Mouse (Mus musculus): ENCODE results near the gene Itga11. TPM values are rescaled to one million over a fixed set of nuclear protein-coding genes. Genes with fewer than 3 reads are reported as not detected.
"Not testable (repeated sequence)": the region's sequence is repeated elsewhere in the genome, so short reads cannot be mapped to it uniquely, and the experiment has no call there.

Gene Itga11
- polyA plus RNA-seq, 1 experiment from 2014 or later: 0.50 TPM

DNA sequence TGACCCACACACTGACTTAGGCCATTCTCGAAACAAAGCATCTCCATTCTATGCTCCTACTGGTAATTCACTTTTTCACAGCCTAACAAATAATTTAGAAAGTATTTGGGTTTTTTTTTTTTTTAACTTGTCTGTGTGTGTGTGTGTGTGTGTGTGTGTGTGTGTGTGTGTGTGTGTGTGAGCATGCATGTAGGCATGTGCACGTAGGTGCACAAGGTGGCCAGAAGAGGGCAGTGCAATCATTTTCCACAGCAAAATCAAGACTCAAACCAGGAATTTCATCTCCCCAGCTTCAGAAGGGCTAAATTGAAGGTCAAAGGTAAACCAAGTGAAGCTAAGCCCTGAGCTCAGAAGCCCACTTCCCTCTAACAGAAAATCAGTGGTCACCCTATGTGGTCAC lies 106.6 kb downstream of the Itga11 start:
- Histone ChIP-seq H3K4me3 (ENCODE audit: low read length) (no peak overlapping the region), H3K27ac (ENCODE audit: low read length) (no peak overlapping the region), H3K4me1 (ENCODE audit: control insufficient read depth, insufficient read depth, low read length) (peaks cover 9% of the 10 kb centered on the region), H3K9me3 (replicated peaks; ENCODE audit: control insufficient read depth, low read length) (no peaks in the 10 kb centered on the region; the same call in 1 of the 2 replicates), H3K9ac (ENCODE audit: low read length) (no peak overlapping the region), H3K36me3 (ENCODE audit: control insufficient read depth, insufficient read depth) (no peaks in the 10 kb centered on the region), H3K27me3 (ENCODE audit: control insufficient read depth, insufficient read depth, low read length) (no peaks in the 10 kb centered on the region), H3K4me2 (ENCODE audit: low read depth, low read length) (no peak overlapping the region)
- ATAC-seq (replicated peaks; ENCODE audit: extremely low read depth, insufficient read depth, low FRiP score): no peak
- 90% methylated on average over 2 of the region's 2 CpGs for WGBS

DNA sequence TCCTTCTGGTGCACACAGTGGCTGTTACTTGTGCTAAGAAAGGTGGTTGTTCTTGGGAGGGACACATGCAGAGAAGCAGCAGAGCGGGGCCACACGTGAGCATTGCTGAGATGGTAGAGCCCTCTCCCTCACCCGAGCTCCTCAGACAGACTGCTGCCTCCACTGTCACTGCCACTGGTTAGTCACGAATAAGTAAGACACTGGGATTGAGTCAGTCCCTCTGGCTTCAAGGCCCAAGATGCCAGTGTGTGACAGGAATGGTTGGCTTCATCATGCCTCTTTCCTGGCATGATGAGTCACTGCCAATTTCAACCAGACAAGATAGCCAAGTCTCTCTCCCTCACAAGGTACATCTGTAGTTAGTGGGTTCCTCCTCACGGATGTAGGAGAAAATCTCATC lies 109.1 kb downstream of the Itga11 start:
- Histone ChIP-seq H3K4me1 (ENCODE audit: control insufficient read depth, insufficient read depth, low read length) (peaks cover 9% of the 10 kb centered on the region), H3K36me3 (ENCODE audit: control insufficient read depth, insufficient read depth) (no peaks in the 10 kb centered on the region), H3K27me3 (ENCODE audit: control insufficient read depth, insufficient read depth, low read length) (no peaks in the 10 kb centered on the region), H3K9ac (ENCODE audit: low read length) (no peak overlapping the region), H3K27ac (ENCODE audit: low read length) (no peak overlapping the region), H3K4me2 (ENCODE audit: low read depth, low read length) (no peak overlapping the region), H3K9me3 (replicated peaks; ENCODE audit: control insufficient read depth, low read length) (no peaks in the 10 kb centered on the region; the same call in 1 of the 2 replicates), H3K4me3 (ENCODE audit: low read length) (no peak overlapping the region)
- no peak for ATAC-seq (replicated peaks; ENCODE audit: extremely low read depth, insufficient read depth, low FRiP score)
- 77% methylated on average over 5 of the region's 5 CpGs for WGBS

DNA sequence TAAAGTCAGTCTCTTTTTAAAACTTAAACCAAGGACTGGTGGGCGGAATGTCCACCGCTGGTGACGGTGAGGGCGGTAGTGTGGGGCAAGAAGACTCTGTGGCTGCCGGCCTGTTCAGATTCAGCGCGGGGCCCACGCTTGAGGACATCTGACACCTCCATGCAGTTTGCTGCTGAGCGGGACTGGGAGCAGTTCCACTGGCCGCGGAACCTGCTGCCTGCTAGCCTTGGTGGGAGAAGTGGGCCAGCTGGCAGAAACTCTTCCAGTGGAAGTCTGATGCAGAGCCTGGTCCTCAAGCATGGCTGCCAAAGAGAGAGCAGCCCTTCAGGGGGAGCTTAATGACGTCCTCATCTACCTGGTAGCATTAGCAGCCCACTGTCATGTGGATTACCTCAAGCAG lies 112.2 kb downstream of the Itga11 start:
- 90% methylated on average over 12 of the region's 12 CpGs for WGBS

GRCm38 (mm10) chr9:62799218-62799617 lies 121.6 kb downstream of the Itga11 start:
- H3K36me3 ChIP-seq (ENCODE audit: control insufficient read depth, insufficient read depth); ATAC-seq (replicated peaks; ENCODE audit: extremely low read depth, insufficient read depth, low FRiP score); H3K4me3 ChIP-seq (ENCODE audit: low read length); H3K27ac ChIP-seq (ENCODE audit: low read length); H3K4me1 ChIP-seq (ENCODE audit: control insufficient read depth, insufficient read depth, low read length); H3K9me3 ChIP-seq (replicated peaks; ENCODE audit: control insufficient read depth, low read length); H3K9ac ChIP-seq (ENCODE audit: low read length); H3K27me3 ChIP-seq (ENCODE audit: control insufficient read depth, insufficient read depth, low read length); H3K4me2 ChIP-seq (ENCODE audit: low read depth, low read length): not testable (repeated sequence)
- 83% methylated on average over 2 of the region's 2 CpGs for WGBS

More for the DNA sequence above, 112.2 kb downstream of the Itga11 start:
- Histone ChIP-seq H3K4me3 (ENCODE audit: low read length) (no peak overlapping the region), H3K9me3 (replicated peaks; ENCODE audit: control insufficient read depth, low read length) (no peaks in the 10 kb centered on the region), H3K27ac (ENCODE audit: low read length) (no peak overlapping the region), H3K9ac (ENCODE audit: low read length) (no peak overlapping the region), H3K4me2 (ENCODE audit: low read depth, low read length) (no peak overlapping the region), H3K27me3 (ENCODE audit: control insufficient read depth, insufficient read depth, low read length) (no peaks in the 10 kb centered on the region), H3K36me3 (ENCODE audit: control insufficient read depth, insufficient read depth) (no peaks in the 10 kb centered on the region), H3K4me1 (ENCODE audit: control insufficient read depth, insufficient read depth, low read length) (no peaks in the 10 kb centered on the region)
- ATAC-seq (replicated peaks; ENCODE audit: extremely low read depth, insufficient read depth, low FRiP score): no peak

DNA sequence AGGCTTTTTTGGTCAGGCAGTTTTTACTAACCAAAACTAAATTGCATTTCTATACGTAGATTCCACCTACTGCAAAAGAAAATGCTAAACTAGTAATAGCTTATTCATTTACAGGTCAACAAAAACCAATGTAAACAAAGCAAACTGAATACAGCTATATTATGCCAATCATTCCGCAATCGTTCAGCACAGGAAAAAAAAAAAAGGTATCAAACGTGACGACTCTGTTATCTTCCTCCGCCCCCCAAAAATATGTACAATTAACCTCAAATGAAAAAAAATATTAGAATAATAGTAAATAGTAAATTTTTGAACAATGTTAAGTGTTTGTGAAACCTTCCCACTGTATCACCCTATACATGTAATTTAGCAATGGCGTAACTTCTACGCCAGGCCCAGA lies 132.5 kb downstream of the Itga11 start:
- ATAC-seq (replicated peaks; ENCODE audit: extremely low read depth, insufficient read depth, low FRiP score): no peak
- peak overlapping the region; percentile 94 for H3K4me2 ChIP-seq (ENCODE audit: low read depth, low read length)
- H3K9me3 ChIP-seq (replicated peaks; ENCODE audit: control insufficient read depth, low read length): no peaks in the 10 kb centered on the region
- peak overlapping the region; percentile 93 for H3K9ac ChIP-seq (ENCODE audit: low read length)
- 17% methylated on average over 8 of the region's 8 CpGs for WGBS
- H3K27me3 ChIP-seq (ENCODE audit: control insufficient read depth, insufficient read depth, low read length): no peaks in the 10 kb centered on the region
- H3K4me1 ChIP-seq (ENCODE audit: control insufficient read depth, insufficient read depth, low read length): peaks cover 19% of the 10 kb centered on the region
- no peaks in the 10 kb centered on the region; the same call in 1 of the 2 replicates for H3K36me3 ChIP-seq (ENCODE audit: control insufficient read depth, insufficient read depth)
- peak overlapping the region; percentile 86 for H3K4me3 ChIP-seq (ENCODE audit: low read length)
- no peak overlapping the region for H3K27ac ChIP-seq (ENCODE audit: low read length)

GRCm38 (mm10) chr9:62810543-62811515 lies 133.2 kb downstream of the Itga11 start:
- Histone ChIP-seq H3K4me1 (ENCODE audit: control insufficient read depth, insufficient read depth, low read length) (peaks cover 19% of the 10 kb centered on the region), H3K27me3 (ENCODE audit: control insufficient read depth, insufficient read depth, low read length) (no peaks in the 10 kb centered on the region), H3K4me2 (ENCODE audit: low read depth, low read length) (peak overlapping the region; percentile 94), H3K4me3 (ENCODE audit: low read length) (peak overlapping the region; percentile 86), H3K27ac (ENCODE audit: low read length) (peak overlapping the region; percentile 95), H3K9me3 (replicated peaks; ENCODE audit: control insufficient read depth, low read length) (no peaks in the 10 kb centered on the region), H3K36me3 (ENCODE audit: control insufficient read depth, insufficient read depth) (no peaks in the 10 kb centered on the region; the same call in 1 of the 2 replicates), H3K9ac (ENCODE audit: low read length) (peak overlapping the region; percentile 93)
- ATAC-seq (replicated peaks; ENCODE audit: extremely low read depth, insufficient read depth, low FRiP score): peak; percentile 52
- WGBS: under 1% methylated on average over 58 of the region's 58 CpGs

DNA sequence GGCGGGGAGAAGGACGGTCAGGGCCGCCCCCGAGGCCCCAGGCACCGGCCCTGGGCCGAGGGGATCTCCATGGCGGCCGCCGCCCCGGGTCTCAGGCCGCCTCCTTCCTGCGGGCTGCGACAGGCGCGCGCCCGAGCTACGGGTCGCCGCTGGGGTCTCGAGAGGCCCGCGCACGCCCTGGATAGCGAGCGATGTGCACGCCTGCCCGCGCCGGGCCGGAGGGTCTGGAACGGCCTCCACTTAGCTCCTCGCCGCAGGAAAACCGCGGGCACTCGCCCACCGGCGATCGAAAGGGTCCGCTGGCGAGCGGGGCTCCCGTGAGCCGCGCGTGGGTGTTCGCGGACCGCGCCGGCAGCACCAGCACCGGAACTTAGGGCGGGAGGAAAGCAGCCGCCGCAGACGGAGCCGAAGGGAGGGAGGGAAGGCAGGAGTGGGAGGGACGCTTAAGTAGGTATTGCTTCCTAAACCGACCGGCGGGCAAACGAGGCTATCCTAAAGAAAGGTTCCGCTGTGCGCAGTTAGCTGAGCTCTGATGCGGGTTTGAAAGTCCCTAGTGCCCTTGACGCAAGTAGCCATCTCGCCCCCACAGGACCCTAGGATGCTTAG lies 134.0 kb downstream of the Itga11 start, which contains the start of gene Fem1b:
Gene Fem1b, minus strand, starts transcription at position 419 of the 606 bp plus-strand sequence.
- peak within 1 kb of the TSS; percentile 94 for H3K4me2 ChIP-seq (ENCODE audit: low read depth, low read length)
- WGBS: under 1% methylated on average over 58 of the region's 68 CpGs
- no peaks in the 10 kb centered on the region; the same call in 1 of the 2 replicates for H3K36me3 ChIP-seq (ENCODE audit: control insufficient read depth, insufficient read depth)
- no peaks in the 10 kb centered on the region for H3K9me3 ChIP-seq (replicated peaks; ENCODE audit: control insufficient read depth, low read length)
- H3K9ac ChIP-seq (ENCODE audit: low read length): peak within 1 kb of the TSS; percentile 93
- peaks cover 22% of the 10 kb centered on the region for H3K4me1 ChIP-seq (ENCODE audit: control insufficient read depth, insufficient read depth, low read length)
- H3K27me3 ChIP-seq (ENCODE audit: control insufficient read depth, insufficient read depth, low read length): no peaks in the 10 kb centered on the region
- peak within 1 kb of the TSS; percentile 86 for H3K4me3 ChIP-seq (ENCODE audit: low read length)
- H3K27ac ChIP-seq (ENCODE audit: low read length): peak within 1 kb of the TSS; percentile 95
- peak; percentile 90 for ATAC-seq (replicated peaks; ENCODE audit: extremely low read depth, insufficient read depth, low FRiP score)

DNA sequence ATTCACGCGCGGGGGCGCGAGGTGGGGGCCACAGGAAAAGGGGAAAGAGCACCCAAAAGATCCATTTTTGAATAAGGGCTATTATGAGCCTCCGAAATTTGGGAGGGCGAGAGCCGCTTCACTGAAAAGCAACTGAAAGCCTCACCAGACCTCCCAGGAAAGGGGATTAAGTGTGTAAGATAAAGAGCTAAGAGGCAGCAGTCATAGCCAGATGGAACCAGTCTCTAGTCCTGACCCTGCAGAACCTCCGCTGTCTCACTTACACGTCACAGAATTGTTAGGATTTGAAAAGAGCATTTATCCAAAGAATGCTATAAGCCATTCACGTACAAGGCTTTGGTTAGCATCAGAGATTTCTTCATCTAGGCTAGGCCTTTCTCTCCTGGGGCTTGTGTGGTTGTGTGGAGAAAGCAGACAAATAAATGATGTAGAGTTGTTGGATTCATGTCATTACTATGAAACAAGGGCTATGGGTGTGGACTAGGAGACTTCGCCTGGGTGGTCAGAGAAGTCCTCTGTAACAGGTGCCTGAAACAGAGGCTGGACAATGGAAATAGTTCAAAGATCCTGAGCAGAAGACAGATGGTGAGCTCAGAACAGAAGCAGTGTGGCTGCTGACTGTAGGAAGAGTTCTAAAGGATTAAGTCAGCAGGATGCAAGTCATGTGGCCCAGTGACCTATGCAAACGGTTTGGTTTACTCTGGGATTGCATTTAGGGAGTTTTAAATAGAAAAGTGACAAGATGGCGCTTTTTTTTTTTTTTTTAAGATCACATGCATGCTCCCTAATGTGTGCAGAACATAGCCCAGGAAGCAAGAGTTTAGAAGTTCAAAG lies 134.8 kb downstream of the Itga11 start:
- H3K9me3 ChIP-seq (replicated peaks; ENCODE audit: control insufficient read depth, low read length): no peaks in the 10 kb centered on the region
- H3K27ac ChIP-seq (ENCODE audit: low read length): peak overlapping the region; percentile 95
- ATAC-seq (replicated peaks; ENCODE audit: extremely low read depth, insufficient read depth, low FRiP score): peak; percentile 14; the same call in 1 of the 2 replicates
- H3K4me1 ChIP-seq (ENCODE audit: control insufficient read depth, insufficient read depth, low read length): peaks cover 30% of the 10 kb centered on the region
- H3K4me2 ChIP-seq (ENCODE audit: low read depth, low read length): peak overlapping the region; percentile 94
- H3K36me3 ChIP-seq (ENCODE audit: control insufficient read depth, insufficient read depth): no peaks in the 10 kb centered on the region; the same call in 1 of the 2 replicates
- peak overlapping the region; percentile 86 for H3K4me3 ChIP-seq (ENCODE audit: low read length)
- peak overlapping the region; percentile 93 for H3K9ac ChIP-seq (ENCODE audit: low read length)
- 16% methylated on average over 14 of the region's 14 CpGs for WGBS
- no peaks in the 10 kb centered on the region for H3K27me3 ChIP-seq (ENCODE audit: control insufficient read depth, insufficient read depth, low read length)

Measured in heart, embryonic 16.5 days (tissue).